Mouse (Mus musculus): Measurements from ENCODE around the gene Itpr2. TPM values are rescaled to one million over a fixed set of nuclear protein-coding genes. Genes with fewer than 3 reads are reported as not detected.
A peak's percentile ranks its signal among the peaks of the same experiment; 100 is the strongest.

The Itpr2 gene
- total RNA-seq, 2 experiments from 2014 or later, result 38.6 to 45.5 TPM

DNA sequence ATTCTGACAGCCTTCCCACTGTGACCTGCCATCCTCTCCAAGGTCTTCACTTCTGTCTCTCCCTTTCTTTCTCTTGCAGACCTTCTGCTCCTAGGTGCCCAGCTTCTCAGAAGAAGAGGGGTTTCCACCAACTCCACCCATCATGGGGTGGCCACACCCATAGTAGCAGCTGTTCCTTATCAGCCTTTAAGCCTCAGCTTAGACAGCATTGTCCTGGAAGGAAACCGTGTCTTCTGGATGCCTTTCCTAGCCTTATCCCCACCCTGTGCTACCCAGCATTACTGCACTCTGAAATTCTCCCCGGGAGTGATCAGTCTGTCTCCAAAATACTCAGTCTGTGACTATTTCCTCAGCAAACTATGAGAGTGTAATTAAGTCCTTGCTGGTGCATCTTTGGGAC is 245.6 kb downstream of the Itpr2 start:
- no peak for DNase-seq

DNA sequence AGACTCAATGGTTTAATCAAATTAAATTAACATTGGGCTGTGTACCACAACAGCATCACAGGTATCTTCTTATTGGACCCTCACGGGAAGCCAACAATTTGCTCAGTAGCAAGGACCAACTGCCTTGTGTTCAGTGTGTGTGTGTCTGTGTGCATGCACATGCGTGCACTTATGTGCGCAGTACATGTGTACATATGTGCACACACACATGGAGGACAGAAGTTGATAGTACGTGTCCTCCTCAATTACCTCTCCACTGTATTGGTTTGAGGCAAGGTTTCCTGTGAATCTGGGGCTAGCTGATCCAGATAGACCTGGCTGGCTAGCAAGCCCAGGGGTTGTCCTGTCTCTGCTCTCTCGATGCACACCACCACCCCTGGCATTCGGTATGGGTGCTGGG is 246.4 kb downstream of the Itpr2 start:
- no peak for DNase-seq

DNA sequence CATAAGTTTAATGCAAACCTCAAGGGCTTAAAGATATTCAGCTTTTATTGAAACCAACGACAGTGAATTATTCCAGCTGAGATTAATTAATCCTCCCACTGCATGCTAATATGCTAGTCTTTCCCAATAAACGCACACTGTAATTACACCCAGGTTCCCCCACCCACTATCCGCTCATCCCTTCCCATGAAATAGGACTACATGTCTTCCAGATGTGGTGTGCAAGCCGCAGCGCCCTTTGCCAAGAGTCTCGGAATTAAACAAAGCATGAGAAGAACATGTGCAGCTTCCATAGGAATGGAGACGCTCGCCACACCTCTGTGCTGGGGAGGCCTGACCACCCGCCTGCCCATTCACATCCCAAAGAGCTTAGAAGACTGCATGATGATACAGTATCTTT is 247.1 kb downstream of the Itpr2 start:
- no peak for DNase-seq

DNA sequence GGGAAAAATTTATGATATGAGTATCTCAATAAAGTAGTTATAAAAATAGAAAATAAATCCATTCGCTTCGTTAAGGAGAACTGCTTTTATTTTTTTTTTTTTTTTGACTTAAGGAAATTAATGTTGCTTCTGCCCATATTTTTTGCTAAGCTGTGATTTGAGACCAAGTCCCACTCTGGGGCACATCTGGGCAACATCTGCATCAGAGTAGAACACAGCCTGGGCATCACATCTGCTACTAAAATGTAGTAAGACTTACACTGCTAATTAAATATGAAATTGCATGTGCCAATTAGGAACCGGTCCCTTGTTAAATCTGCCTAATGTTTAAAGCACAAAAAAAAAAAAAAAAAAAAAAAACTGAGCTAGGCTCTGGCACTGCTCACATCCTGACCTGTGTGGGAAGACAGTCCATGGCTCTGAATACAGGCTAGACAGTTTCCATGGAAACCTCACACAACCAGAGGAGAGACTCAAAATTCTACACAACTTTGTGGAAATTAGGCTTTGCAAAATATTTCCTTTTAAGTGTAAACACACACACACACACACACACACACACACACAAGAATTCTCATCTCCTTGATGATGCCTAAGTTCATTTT is 247.7 kb downstream of the Itpr2 start:
- no peak for DNase-seq

DNA sequence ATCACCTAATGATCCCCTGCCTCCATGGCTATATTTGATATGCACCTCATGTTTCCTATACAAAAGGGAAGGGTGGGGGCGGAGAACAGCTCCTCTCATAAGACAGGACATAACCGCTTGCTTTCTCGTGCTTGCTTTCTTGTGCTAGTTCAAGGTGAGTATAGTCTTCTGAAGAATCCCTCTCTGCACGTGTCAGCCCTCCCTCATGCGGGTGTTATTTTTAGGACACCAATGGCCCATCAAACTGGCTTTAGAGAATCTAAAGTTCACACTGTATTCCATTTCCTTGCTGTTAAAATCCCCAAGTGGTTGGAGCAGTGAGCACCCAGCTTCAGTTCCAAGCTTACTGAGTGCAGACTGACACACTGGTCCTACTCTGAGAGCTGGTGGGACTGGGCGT is 252.9 kb downstream of the Itpr2 start:
- DNase-seq, result no peak

GRCm38 (mm10) chr6:146248341-146248740 is 253.7 kb downstream of the Itpr2 start:
- no peak for DNase-seq

DNA sequence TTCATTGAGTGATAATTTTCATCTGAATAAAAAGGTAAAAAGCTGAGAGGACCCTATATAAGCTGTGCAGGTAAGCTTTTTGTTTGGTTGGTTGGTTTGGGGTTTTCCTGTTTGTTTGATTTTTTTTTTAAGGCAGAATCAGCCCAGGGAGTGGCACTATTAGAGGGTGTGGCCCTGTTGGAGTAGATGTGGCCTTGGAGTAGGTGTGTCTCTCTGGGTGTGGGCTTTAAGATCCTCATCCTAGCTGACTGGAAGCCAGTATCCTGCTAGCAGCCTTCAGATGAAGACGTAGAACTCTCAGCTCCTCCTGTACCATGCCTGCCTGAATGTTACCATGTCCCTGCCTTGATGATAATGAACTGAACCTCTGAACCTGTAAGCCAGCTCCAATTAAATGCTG is 254.1 kb downstream of the Itpr2 start:
- no peak for DNase-seq

- no peak for DNase-seq
These were observed 255.7 kb downstream of the Itpr2 start for GRCm38 (mm10) chr6:146246368-146246767.

GRCm38 (mm10) chr6:146245888-146246287 is 256.1 kb downstream of the Itpr2 start:
- no peak for DNase-seq

- no peak for DNase-seq
These were observed 259.0 kb downstream of the Itpr2 start for GRCm38 (mm10) chr6:146243068-146243467.

GRCm38 (mm10) chr6:146241336-146241735 is 260.7 kb downstream of the Itpr2 start:
- no peak for DNase-seq

GRCm38 (mm10) chr6:146235165-146235564 is 266.9 kb downstream of the Itpr2 start:
- DNase-seq, result no peak

DNA sequence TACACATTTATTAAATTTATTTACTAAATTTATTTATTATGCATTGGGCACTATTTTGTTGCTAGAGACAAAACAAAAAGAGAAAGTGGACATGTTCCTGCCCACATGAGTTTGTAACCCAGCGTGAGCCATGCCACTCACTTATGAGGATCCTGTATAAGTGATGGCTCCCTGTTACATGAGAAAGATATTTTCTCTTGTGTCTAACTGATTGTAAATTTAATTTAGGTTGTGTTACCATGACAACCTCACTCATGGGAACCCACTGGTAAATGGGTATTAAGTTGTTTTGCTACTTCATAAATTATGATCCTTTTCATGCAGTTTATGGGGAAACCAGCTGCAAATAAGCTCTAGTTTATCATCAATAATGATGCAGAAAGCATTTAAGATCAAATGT is 267.6 kb downstream of the Itpr2 start:
- DNase-seq, result no peak

DNA sequence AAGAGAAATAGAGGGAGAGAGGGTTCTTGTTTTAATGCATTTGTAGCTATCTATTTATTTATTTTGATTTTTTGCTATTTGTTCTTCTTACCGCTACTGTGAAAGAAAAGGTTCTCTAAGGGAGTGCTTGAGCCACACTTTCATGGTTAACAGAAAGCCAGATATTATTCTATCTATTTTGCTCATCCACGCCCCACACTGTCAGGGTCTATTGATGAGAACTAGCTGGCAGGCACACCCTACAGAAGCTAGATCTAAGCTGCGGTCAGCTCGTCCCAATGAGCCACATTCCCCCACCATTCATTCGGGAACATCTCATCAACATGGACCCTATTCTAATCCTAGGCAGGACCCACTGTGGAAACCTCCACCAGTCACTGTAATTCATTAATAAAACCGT is 271.1 kb downstream of the Itpr2 start:
- DNase-seq, result no peak

DNA sequence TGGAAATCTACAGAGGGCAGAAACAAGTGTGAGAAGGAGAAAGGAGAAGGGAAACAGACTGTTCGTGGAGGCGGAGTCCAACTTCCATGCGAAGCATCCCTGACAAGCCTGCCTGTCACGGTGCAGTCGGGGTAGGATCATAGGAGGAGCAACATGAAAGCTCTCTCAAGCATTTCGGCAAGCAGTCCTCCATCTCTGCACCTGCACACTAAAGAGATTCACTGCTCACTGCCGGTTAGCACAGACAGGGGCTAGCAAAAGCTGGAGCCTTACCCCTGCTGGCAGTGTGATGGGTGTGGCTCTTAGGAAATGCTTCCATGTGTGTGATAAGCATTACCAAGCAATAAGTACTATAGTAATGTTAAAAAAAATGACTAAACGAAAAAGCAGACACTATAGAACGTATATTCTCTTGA is 271.6 kb downstream of the Itpr2 start:
- DNase-seq, result no peak

DNA sequence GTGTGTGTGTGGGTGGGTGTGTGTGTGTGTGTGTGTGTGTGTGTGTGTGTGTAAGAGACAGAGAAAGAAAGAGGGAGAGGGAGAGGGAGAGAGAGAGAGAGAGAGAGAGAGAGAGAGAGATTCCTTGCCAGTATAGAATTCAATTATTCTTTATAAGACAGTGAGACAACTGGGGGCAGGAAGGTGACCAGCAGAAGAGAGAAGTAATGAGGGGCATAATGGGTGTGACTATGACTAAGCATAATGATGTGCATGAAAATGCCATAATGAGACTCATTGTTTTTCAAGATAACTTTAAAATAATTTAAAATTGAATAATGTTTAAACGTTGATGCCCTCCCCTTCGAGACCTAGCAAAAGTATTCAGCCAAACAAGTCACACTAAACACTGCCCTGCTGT is 272.1 kb downstream of the Itpr2 start:
- DNase-seq, result no peak

- DNase-seq, result no peak
These were observed 272.5 kb downstream of the Itpr2 start for GRCm38 (mm10) chr6:146229519-146229918.

DNA sequence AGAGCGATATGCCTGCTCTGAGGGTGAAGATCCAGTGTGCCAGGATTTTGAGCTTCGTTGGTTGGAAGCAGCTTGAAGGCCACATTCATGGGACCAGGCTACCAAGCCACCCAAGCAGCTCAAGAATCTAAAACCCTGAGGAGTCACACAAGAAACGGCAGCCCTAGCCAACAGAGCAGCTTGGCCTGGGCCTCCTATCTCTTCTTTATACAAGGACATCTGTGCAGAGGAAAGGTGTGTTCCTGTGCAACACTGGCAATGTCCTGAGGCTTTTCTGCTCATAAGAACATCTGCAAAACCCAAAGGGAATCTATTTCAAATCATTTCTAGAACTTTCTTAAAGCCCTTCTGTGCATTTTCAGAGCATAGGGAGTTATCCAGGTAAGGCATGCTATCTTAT is 274.0 kb downstream of the Itpr2 start:
- no peak for DNase-seq

DNA sequence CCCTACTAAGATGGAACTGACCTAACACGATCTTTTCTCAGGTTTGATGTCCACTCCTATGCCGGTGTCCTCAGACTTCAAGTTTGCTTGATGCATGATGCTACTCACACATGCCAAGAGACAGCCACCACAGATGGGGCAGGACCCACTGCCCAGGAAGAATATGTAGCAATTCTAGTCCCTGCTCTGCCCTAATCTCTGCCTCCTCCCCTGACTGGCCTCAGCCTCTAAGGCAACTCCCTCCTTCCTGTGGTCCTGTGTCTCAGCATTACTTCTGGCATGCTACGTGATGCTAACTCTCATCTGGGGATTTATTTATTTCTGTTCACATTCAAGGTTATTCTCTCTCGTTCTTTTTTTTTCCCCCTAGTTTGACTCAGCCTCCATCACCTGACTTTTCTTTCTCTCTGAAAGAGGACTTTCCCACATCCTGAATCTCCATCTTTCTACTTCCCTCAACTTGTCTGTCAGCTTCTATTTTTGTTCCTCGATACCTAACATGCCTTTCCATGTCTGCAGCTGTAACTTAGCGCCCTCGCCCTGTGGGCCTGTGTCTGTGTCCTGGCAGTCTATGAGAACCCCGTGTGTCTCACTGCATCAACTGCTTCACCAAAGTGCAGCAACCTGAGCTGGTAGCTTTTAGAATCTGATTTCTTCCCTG is 279.5 kb downstream of the Itpr2 start:
- peak; percentile 34 for DNase-seq

DNA sequence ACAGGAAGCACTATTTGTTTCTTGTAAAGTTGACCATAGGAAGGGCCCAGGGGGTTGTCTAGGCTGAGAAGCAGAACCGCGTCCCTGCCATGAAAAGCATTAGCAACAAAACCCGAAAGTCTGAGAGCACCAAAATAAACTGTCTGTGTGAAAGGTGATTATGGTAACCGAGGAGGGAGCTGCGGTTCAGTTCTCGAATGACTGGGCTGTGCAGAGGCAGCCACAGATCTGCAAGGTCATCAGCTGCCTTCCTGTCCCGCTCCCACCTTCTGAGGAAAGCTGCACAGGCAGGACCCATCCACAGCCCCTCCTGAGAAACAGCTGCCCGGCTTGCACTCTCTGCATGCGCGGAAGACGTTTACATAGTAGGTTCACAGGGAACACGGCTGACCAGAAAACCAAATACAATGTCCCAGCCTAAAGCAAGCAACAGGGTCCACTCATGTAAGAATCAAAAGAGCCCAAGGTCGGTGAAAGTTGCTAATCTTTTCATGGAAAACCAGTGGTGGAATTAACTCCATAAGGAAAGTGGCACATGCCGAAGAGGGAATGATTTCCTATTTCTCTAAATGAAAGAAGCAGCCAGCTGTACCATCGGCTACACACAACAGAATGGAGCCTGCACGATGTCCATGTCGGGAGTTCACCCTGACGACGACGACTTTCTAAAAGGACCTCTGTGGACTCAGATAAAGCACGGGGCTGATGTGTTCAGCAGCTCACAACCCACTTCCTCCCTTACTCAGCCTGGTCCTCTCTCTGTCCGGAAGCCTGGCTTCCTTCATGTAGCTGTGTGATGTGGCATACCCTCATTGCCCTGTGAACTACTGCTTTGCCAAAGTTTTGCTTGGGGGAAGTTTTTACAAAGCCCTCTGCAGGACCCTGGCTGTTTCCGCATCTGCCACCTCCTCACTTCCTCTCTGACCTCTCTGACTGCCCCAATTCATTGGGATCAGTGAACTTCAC is 280.4 kb downstream of the Itpr2 start:
- peak; percentile 6 for DNase-seq

- no peak for DNase-seq
These were observed 282.0 kb downstream of the Itpr2 start for GRCm38 (mm10) chr6:146220071-146220470.

- DNase-seq, result no peak
These were observed 282.5 kb downstream of the Itpr2 start for GRCm38 (mm10) chr6:146219534-146219933.

- no peak for DNase-seq
These were observed 286.7 kb downstream of the Itpr2 start for GRCm38 (mm10) chr6:146215302-146215701.
